Mouse (Mus musculus) liver, postnatal 0 days (tissue): ENCODE measurements around the gene Ugt3a1.

Source experiments
- CTCF ChIP-seq: sonication (generic); IDR thresholded peaks from 2 replicates; pipeline ENCODE4 v1.5.1; 2016; ENCODE audit warnings: antibody characterized with exemption, low read depth
- EP300 ChIP-seq: IDR thresholded peaks from 2 replicates; pipeline ENCODE4 v1.6.1; 2016; ENCODE audit warnings: antibody characterized with exemption, low read depth, mild to moderate bottlenecking

DNA sequence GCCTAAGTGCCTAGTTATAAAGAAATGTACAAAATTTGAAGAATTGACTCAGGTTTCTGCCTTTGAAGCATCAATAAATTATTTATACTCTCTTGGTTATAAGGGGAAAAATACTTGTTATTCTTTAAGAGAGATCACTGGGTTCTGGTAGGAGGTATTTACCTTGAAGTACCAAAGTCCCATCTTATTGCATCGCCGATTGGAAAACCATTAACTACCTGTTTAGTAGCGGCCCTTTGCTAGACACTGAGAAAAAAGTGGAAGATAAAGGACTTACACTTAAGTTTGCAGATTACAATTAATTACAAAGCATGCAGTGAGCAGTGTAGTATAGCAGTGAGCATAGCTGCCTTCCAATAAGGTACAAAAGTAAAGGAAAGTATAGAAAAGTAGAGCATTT is 23.8 kb upstream of the Ugt3a1 start:
- no peak for TF ChIP-seq CTCF
- no peak for TF ChIP-seq EP300
